Mouse (Mus musculus): Measurements from ENCODE around the gene 1110059E24Rik. TPM values are rescaled to one million over a fixed set of nuclear protein-coding genes. Genes with fewer than 3 reads are reported as not detected.

1110059E24Rik gene
- polyA plus RNA-seq, 1 experiment from 2014 or later, result 45.4 TPM

DNA sequence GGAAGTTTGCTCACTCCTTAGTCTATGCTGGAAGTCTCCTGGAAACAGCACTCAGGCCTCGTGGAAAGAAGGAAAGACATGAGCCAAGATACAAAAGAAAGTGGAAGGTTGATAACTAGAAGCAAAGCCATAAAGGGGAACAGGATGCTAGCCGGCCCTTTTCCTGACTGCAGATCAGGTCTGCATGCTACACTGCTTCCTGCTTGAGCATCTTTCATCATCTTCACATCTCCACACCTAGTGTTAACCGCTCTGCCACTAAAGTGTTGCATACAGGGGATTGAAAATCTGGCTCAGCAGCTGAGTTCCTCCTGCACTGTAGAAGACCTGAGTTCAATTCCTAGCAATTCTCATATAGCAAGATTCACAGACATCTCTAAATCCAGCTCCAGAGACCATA lies 89.8 kb downstream of the 1110059E24Rik start:
- Histone ChIP-seq H3K9me3 (ENCODE audit: control insufficient read depth, low read length) (no peaks in the 10 kb centered on the region), H3K27ac (replicated peaks in 1 of 2; ENCODE audit: control insufficient read depth in 1 of 2, insufficient read depth in 1 of 2, low read depth in 2 of 2, low read length in 2 of 2) (no peak overlapping the region), H3K4me3 (ENCODE audit: control insufficient read depth in 1 of 2, insufficient read depth in 1 of 2, low read depth in 1 of 2, low read length in 2 of 2) (no peak overlapping the region), H3K4me1 (ENCODE audit: control insufficient read depth in 2 of 2, insufficient read depth in 2 of 2, low read length in 2 of 2) (no peaks in the 10 kb centered on the region; a peak in 1 of 4 replicates), H3K36me3 (ENCODE audit: control insufficient read depth, insufficient read depth, low read length) (no peaks in the 10 kb centered on the region), H3K27me3 (ENCODE audit: control insufficient read depth, insufficient read depth, low read length) (no peaks in the 10 kb centered on the region), H3K4me2 (ENCODE audit: low read length) (no peak overlapping the region), H3K9ac (ENCODE audit: low read length) (no peak overlapping the region)
- WGBS, result 70% methylated on average over 3 of the region's 3 CpGs
- ATAC-seq (ENCODE audit: insufficient number of reproducible peaks, insufficient read depth, low FRiP score, low read depth), result no peak

DNA sequence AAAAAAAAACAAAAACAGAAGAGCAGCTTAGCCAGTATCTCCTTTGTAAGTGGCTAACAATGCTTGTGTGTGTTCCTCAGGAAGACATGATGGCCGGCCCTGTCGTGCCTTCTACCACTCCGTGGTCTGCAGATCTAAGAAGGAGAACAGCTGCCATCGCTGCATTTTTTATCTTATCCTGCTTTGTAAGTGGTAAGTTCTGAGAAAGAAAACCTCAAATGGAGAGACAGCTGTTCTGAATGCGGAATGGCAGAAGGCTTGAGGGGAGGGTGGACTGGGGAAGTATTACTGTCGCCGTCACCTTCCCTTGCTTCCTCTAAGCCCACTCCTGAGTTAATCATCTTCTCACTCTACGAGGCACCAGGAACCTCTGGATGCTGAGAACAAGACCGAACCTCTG lies 100.0 kb downstream of the 1110059E24Rik start:
- Histone ChIP-seq H3K9me3 (ENCODE audit: control insufficient read depth, low read length) (no peaks in the 10 kb centered on the region), H3K4me2 (ENCODE audit: low read length) (no peak overlapping the region), H3K4me1 (ENCODE audit: control insufficient read depth in 2 of 2, insufficient read depth in 2 of 2, low read length in 2 of 2) (no peaks in the 10 kb centered on the region), H3K9ac (ENCODE audit: low read length) (no peak overlapping the region), H3K27ac (replicated peaks in 1 of 2; ENCODE audit: control insufficient read depth in 1 of 2, insufficient read depth in 1 of 2, low read depth in 2 of 2, low read length in 2 of 2) (no peak overlapping the region), H3K4me3 (ENCODE audit: control insufficient read depth in 1 of 2, insufficient read depth in 1 of 2, low read depth in 1 of 2, low read length in 2 of 2) (no peak overlapping the region), H3K27me3 (ENCODE audit: control insufficient read depth, insufficient read depth, low read length) (no peaks in the 10 kb centered on the region), H3K36me3 (ENCODE audit: control insufficient read depth, insufficient read depth, low read length) (no peaks in the 10 kb centered on the region)
- WGBS, result 65% methylated on average over 9 of the region's 9 CpGs
- no peak for ATAC-seq (ENCODE audit: insufficient number of reproducible peaks, insufficient read depth, low FRiP score, low read depth)

DNA sequence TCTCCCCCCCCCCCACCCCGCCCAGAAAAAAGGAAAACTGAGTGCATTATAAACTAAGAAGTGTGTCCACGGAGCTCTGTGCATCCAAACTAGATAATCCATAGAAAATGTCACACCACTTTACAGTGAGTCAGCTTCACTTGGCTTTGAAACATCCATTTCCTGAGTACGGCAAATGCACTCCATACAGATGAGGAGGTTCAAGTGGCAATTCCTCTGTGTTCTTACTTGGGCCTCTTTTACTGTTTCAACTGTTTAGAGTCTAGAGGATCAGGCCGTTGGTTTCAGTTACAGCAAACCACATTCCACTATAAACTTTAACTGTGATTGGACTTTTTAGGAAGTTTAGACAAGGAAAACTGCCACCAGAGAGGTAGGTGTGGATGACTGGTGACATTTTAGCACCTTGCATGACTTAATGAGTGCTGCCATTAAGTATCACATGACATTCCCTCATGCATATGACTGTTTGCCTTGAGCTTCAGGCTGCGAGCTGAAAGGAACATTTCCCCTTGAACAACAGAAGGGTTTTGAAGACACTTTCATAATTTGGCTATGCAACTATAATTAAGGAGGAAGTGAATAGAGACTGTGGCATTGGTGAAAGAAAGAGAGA lies 100.7 kb downstream of the 1110059E24Rik start:
- Histone ChIP-seq H3K27ac (replicated peaks in 1 of 2; ENCODE audit: control insufficient read depth in 1 of 2, insufficient read depth in 1 of 2, low read depth in 2 of 2, low read length in 2 of 2) (no peak overlapping the region), H3K4me3 (ENCODE audit: control insufficient read depth in 1 of 2, insufficient read depth in 1 of 2, low read depth in 1 of 2, low read length in 2 of 2) (no peak overlapping the region), H3K9me3 (ENCODE audit: control insufficient read depth, low read length) (no peaks in the 10 kb centered on the region), H3K4me2 (ENCODE audit: low read length) (no peak overlapping the region), H3K36me3 (ENCODE audit: control insufficient read depth, insufficient read depth, low read length) (no peaks in the 10 kb centered on the region), H3K27me3 (ENCODE audit: control insufficient read depth, insufficient read depth, low read length) (no peaks in the 10 kb centered on the region), H3K9ac (ENCODE audit: low read length) (no peak overlapping the region), H3K4me1 (ENCODE audit: control insufficient read depth in 2 of 2, insufficient read depth in 2 of 2, low read length in 2 of 2) (no peaks in the 10 kb centered on the region)
- 86% methylated on average over 5 of the region's 5 CpGs for WGBS
- ATAC-seq (ENCODE audit: insufficient number of reproducible peaks, insufficient read depth, low FRiP score, low read depth), result no peak

DNA sequence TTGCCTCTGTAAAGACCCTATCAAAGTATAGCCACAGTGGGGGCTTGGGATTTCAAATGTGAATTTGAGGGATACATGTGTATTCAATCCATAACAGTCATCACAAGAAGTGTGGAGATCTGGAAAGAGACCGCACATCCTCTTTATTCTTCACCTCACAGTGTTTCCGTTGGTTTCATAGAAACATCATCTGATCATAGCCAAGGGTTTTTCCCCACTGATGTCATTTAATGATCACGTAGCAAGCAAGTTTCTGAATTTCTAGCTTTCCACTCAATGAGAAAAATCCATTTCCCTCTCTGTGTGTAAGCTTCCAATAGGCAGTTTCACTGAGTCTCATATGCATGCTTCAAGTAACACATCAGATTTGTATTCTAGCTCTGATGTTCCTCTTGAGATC lies 103.1 kb downstream of the 1110059E24Rik start:
- Histone ChIP-seq H3K9ac (ENCODE audit: low read length) (no peak overlapping the region), H3K4me3 (ENCODE audit: control insufficient read depth in 1 of 2, insufficient read depth in 1 of 2, low read depth in 1 of 2, low read length in 2 of 2) (no peak overlapping the region), H3K27me3 (ENCODE audit: control insufficient read depth, insufficient read depth, low read length) (no peaks in the 10 kb centered on the region), H3K27ac (replicated peaks in 1 of 2; ENCODE audit: control insufficient read depth in 1 of 2, insufficient read depth in 1 of 2, low read depth in 2 of 2, low read length in 2 of 2) (no peak overlapping the region), H3K4me2 (ENCODE audit: low read length) (no peak overlapping the region), H3K4me1 (ENCODE audit: control insufficient read depth in 2 of 2, insufficient read depth in 2 of 2, low read length in 2 of 2) (no peaks in the 10 kb centered on the region), H3K36me3 (ENCODE audit: control insufficient read depth, insufficient read depth, low read length) (no peaks in the 10 kb centered on the region), H3K9me3 (ENCODE audit: control insufficient read depth, low read length) (no peaks in the 10 kb centered on the region)
- WGBS, result 96% methylated on average over 3 of the region's 3 CpGs
- ATAC-seq (ENCODE audit: insufficient number of reproducible peaks, insufficient read depth, low FRiP score, low read depth), result no peak

DNA sequence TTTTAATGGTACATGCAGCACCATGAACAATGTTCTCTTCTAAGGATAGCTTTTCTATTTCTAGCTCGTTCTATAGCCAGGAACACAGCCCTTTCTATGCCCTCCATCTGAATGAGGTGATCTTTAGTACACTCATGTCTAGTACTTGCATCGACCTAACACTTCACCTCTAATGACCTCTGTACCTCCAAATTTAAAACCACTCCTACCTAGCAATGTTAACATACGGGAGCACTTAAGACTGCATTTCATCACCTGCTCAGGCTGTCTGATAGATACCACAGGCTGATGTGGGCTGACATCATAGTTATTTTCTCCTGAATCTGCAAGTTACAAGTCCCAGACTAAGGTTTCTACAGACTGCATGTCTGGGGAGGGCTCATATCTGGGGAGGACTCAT lies 103.8 kb downstream of the 1110059E24Rik start:
- no peaks in the 10 kb centered on the region for H3K36me3 ChIP-seq (ENCODE audit: control insufficient read depth, insufficient read depth, low read length)
- H3K4me2 ChIP-seq (ENCODE audit: low read length), result no peak overlapping the region
- H3K4me1 ChIP-seq (ENCODE audit: control insufficient read depth in 2 of 2, insufficient read depth in 2 of 2, low read length in 2 of 2), result no peaks in the 10 kb centered on the region
- H3K27me3 ChIP-seq (ENCODE audit: control insufficient read depth, insufficient read depth, low read length), result no peaks in the 10 kb centered on the region
- ATAC-seq (ENCODE audit: insufficient number of reproducible peaks, insufficient read depth, low FRiP score, low read depth), result no peak
- H3K4me3 ChIP-seq (ENCODE audit: control insufficient read depth in 1 of 2, insufficient read depth in 1 of 2, low read depth in 1 of 2, low read length in 2 of 2), result no peak overlapping the region
- WGBS, result 13% methylated on average over 3 of the region's 3 CpGs
- H3K9me3 ChIP-seq (ENCODE audit: control insufficient read depth, low read length), result no peaks in the 10 kb centered on the region
- no peak overlapping the region for H3K27ac ChIP-seq (replicated peaks in 1 of 2; ENCODE audit: control insufficient read depth in 1 of 2, insufficient read depth in 1 of 2, low read depth in 2 of 2, low read length in 2 of 2)
- no peak overlapping the region for H3K9ac ChIP-seq (ENCODE audit: low read length)

DNA sequence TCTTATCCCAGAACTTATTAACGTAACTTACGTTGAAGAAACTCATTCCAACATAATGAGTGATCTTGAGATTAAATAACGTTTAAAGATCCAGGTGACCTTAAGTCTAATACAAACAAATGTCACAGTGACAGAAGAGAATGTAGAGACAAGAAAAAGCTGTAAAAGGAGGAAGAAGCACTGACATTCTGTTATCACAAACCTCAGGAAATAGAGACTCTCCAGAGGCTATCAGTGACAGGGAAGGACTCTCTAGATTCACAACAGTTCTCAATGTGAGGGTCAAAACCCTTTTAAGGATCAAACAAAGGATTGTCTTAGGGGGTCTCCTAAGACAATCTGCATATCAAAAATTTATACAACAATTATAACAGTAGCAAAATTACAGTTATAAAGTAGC lies 115.7 kb downstream of the 1110059E24Rik start:
- ATAC-seq (ENCODE audit: insufficient number of reproducible peaks, insufficient read depth, low FRiP score, low read depth), result no peak
- no peaks in the 10 kb centered on the region for H3K4me1 ChIP-seq (ENCODE audit: control insufficient read depth in 2 of 2, insufficient read depth in 2 of 2, low read length in 2 of 2)
- H3K27me3 ChIP-seq (ENCODE audit: control insufficient read depth, insufficient read depth, low read length), result no peaks in the 10 kb centered on the region
- no peak overlapping the region for H3K4me3 ChIP-seq (ENCODE audit: control insufficient read depth in 1 of 2, insufficient read depth in 1 of 2, low read depth in 1 of 2, low read length in 2 of 2)
- no peak overlapping the region for H3K9ac ChIP-seq (ENCODE audit: low read length)
- WGBS, result 50% methylated on average over 3 of the region's 3 CpGs
- no peaks in the 10 kb centered on the region for H3K9me3 ChIP-seq (ENCODE audit: control insufficient read depth, low read length)
- no peak overlapping the region for H3K4me2 ChIP-seq (ENCODE audit: low read length)
- no peak overlapping the region for H3K27ac ChIP-seq (replicated peaks in 1 of 2; ENCODE audit: control insufficient read depth in 1 of 2, insufficient read depth in 1 of 2, low read depth in 2 of 2, low read length in 2 of 2)
- H3K36me3 ChIP-seq (ENCODE audit: control insufficient read depth, insufficient read depth, low read length), result no peaks in the 10 kb centered on the region

Other genes starting within 250 kb of the 1110059E24Rik start
- 0.08 and 0.09 TPM in 2 replicates for gene Gda, start 179.5 kb downstream of the 1110059E24Rik start, polyA plus RNA-seq (2014; fragmentation: Nextera tagmentation; extraction: Ambion mirVana)
- 25.9 and 27.0 TPM in 2 replicates for gene Abhd17b, start 209 bp upstream of the 1110059E24Rik start, polyA plus RNA-seq (2014; fragmentation: Nextera tagmentation; extraction: Ambion mirVana)
- gene Cemip2, start 125.4 kb upstream of the 1110059E24Rik start, polyA plus RNA-seq (2014; fragmentation: Nextera tagmentation; extraction: Ambion mirVana), result 57.1 and 57.5 TPM in 2 replicates

Measured in heart, embryonic 14.5 days (tissue).